Mouse (Mus musculus): ENCODE results near the gene Tnks2. TPM values are rescaled to one million over a fixed set of nuclear protein-coding genes. Genes with fewer than 3 reads are reported as not detected.
A peak's percentile ranks its signal among the peaks of the same experiment; 100 is the strongest.

Tnks2 gene
- polyA plus RNA-seq (2014; fragmentation: Nextera tagmentation; extraction: Ambion mirVana): 80.8 and 91.1 TPM in 2 replicates

DNA sequence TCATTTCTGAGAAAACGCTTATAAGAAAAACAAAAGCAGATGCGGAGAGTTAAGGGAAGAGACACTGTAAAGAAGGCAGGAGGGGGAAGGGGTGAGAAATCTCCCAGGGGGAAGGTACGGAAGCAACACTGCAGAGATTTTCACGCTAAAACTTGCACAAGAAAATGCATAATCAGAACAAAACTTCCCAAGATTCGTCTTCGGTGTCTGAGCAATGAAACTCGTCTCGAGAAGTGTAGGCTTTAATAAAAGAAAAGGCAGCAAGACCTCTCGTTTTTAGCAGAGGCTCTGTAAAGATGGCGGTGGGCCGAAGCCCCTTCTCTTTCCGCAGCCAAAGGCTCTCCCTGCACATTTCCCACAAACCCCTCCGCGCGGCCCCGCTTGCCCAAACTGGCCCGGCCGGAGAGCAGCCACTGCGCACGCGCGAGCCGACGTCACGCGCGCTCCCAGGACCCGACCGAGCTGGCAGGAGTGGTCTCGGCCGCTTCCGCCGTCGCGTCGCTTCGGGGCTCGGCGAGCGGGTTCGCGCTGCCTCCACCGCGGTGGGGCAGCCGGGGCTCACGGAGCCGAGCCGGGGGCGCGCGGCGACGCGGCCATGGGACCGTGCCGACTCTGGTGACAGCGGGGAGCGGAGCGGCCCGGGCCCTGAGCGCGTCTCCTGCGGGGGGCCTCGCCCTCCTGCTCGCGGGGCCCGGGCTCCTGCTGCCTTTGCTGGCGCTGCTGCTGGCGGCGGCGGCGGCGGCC is at the start of gene Tnks2:
Gene Tnks2, plus strand, starts transcription at position 445 of the 744 bp plus-strand sequence.
- Histone ChIP-seq H3K4me2 (replicated peaks; ENCODE audit: low read depth, low read length) (peak within 1 kb of the TSS; percentile 61), H3K4me1 (replicated peaks; ENCODE audit: control insufficient read depth, insufficient read depth, low read length) (peaks cover 2% of the 10 kb centered on the region; the same call in 1 of the 2 replicates), H3K9ac (ENCODE audit: low read depth, low read length) (peak within 1 kb of the TSS; percentile 97), H3K27me3 (ENCODE audit: control insufficient read depth, insufficient read depth, low read length) (no peaks in the 10 kb centered on the region), H3K4me3 (ENCODE audit: low read depth, low read length) (peak within 1 kb of the TSS; percentile 99), H3K9me3 (ENCODE audit: control insufficient read depth, low read length) (no peaks in the 10 kb centered on the region), H3K36me3 (ENCODE audit: control insufficient read depth, insufficient read depth, low read length) (no peaks in the 10 kb centered on the region), H3K27ac (ENCODE audit: low read depth, low read length) (peak within 1 kb of the TSS; percentile 96)
- DNase-seq (ENCODE audit: low spot score) (peak; percentile 99), ATAC-seq (ENCODE audit: low FRiP score) (peak; percentile 97)
- WGBS: under 1% methylated on average over 67 of the region's 73 CpGs

DNA sequence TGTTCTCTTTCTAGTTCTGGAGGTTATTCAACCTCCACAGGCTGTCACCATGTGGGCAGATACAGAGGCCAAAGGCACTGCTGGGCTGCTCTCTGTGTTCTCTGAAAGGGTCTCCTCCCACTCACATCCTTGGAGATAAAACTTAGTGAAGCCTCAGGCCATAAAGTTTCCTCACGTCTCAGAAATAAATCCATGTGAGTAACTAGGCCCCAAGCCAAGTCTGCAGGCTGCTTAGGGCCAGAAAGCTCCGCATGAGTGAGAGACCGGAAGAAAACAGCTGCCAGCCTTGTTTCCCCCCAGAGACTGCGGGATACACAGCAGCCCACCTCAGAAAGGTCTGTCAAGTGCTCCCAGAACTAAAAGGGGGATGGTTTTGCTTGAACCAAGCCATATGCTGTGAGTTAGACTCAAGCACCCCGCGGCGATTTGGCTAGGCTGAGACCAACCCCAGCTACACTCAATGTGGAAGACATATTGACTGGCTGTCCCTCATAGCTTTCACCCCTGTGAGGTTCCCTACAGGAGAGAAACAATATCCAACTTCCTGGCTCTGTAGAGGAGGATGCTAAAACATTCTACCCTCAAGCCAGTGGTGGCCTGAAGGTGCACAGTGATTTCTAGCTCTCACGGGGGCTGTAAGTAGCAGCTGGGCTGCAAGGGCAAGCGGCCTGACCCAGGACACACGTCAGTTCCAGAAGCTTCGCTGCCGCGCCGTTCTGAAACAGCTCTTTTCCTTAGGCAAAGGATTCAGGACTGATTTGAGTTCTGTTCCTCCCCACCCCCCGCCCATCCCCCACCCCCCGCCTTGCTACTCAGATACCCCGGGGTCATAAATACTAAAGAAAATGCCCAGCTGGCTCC is 43.9 kb upstream of the Tnks2 start:
- Histone ChIP-seq H3K9ac (ENCODE audit: low read depth, low read length) (no peak overlapping the region), H3K4me3 (ENCODE audit: low read depth, low read length) (no peak overlapping the region), H3K36me3 (ENCODE audit: control insufficient read depth, insufficient read depth, low read length) (no peaks in the 10 kb centered on the region), H3K9me3 (ENCODE audit: control insufficient read depth, low read length) (no peaks in the 10 kb centered on the region), H3K27ac (ENCODE audit: low read depth, low read length) (no peak overlapping the region), H3K4me1 (replicated peaks; ENCODE audit: control insufficient read depth, insufficient read depth, low read length) (no peaks in the 10 kb centered on the region), H3K4me2 (replicated peaks; ENCODE audit: low read depth, low read length) (no peak overlapping the region), H3K27me3 (ENCODE audit: control insufficient read depth, insufficient read depth, low read length) (no peaks in the 10 kb centered on the region)
- ATAC-seq (ENCODE audit: low FRiP score): no peak
- DNase-seq (ENCODE audit: low spot score): no peak
- 82% methylated on average over 17 of the region's 17 CpGs for WGBS

DNA sequence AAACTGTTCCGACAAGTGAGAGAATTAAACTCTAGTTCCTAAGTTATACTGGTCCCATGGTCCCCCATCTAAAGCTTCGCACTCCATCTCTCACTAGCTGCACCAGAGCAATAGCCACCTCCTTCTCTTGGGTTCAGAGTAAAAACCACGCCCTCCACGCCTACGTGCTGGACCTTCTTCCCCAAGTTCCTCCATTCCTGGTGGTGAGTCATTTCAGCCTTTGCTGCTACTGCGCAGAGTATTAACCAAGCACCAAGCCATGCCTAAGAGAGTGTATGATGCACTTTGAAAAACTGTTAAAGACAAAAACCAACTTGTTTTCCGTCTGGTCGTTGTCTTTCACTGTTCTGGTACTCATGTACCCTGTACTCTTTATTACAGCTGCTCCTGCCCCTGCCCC is 41.4 kb upstream of the Tnks2 start:
- no peaks in the 10 kb centered on the region for H3K9me3 ChIP-seq (ENCODE audit: control insufficient read depth, low read length)
- DNase-seq (ENCODE audit: low spot score): no peak
- no peak overlapping the region for H3K9ac ChIP-seq (ENCODE audit: low read depth, low read length)
- no peaks in the 10 kb centered on the region for H3K27me3 ChIP-seq (ENCODE audit: control insufficient read depth, insufficient read depth, low read length)
- H3K4me2 ChIP-seq (replicated peaks; ENCODE audit: low read depth, low read length): no peak overlapping the region
- H3K4me1 ChIP-seq (replicated peaks; ENCODE audit: control insufficient read depth, insufficient read depth, low read length): no peaks in the 10 kb centered on the region
- 90% methylated on average over 8 of the region's 8 CpGs for WGBS
- no peak overlapping the region for H3K27ac ChIP-seq (ENCODE audit: low read depth, low read length)
- H3K36me3 ChIP-seq (ENCODE audit: control insufficient read depth, insufficient read depth, low read length): no peaks in the 10 kb centered on the region
- no peak for ATAC-seq (ENCODE audit: low FRiP score)
- H3K4me3 ChIP-seq (ENCODE audit: low read depth, low read length): no peak overlapping the region

DNA sequence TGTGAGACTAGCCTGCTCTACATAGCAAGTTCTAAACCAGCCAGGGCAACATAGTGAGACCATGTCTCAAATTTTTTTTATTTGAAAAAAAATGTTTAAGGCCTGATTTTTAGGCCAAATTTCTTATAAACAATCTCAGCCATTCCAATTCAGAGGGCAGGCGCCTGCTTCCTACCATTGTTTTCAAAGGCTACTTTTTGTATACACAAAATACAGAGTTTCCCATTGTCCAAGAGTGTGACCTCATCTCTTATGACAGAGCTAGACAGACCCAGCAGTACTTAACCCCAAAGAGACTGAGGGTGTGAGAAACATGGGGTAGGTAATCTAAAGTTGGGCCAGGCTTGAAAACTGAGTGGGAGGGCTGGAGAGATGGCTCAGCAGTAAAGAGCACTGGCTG is 40.6 kb upstream of the Tnks2 start:
- Histone ChIP-seq H3K4me1 (replicated peaks; ENCODE audit: control insufficient read depth, insufficient read depth, low read length) (no peaks in the 10 kb centered on the region), H3K4me3 (ENCODE audit: low read depth, low read length) (no peak overlapping the region), H3K27me3 (ENCODE audit: control insufficient read depth, insufficient read depth, low read length) (no peaks in the 10 kb centered on the region), H3K9me3 (ENCODE audit: control insufficient read depth, low read length) (no peaks in the 10 kb centered on the region), H3K9ac (ENCODE audit: low read depth, low read length) (no peak overlapping the region), H3K4me2 (replicated peaks; ENCODE audit: low read depth, low read length) (no peak overlapping the region), H3K27ac (ENCODE audit: low read depth, low read length) (no peak overlapping the region), H3K36me3 (ENCODE audit: control insufficient read depth, insufficient read depth, low read length) (no peaks in the 10 kb centered on the region)
- 80% methylated on average over 1 of the region's 1 CpGs for WGBS
- DNase-seq (ENCODE audit: low spot score) (no peak), ATAC-seq (ENCODE audit: low FRiP score) (no peak)

DNA sequence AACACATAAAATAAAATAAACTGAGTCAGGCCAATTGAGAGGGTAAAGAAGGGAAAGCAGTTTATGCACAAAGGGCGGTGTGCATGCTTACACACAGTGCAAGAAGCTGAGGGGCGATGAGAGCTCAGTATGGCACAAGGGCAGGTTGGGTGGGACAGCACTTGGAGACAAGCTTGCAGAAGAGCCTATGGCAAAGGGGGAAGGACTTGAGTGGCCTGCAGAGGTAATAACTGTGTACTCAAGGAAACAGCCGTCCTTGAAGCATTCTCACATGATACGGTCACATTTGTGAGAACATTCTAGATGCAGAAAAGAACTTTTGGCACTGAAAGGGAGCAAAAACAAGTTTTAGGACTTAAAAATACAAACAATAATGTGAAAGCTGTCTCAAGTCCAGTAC is 40.0 kb upstream of the Tnks2 start:
- DNase-seq (ENCODE audit: low spot score) (no peak), ATAC-seq (ENCODE audit: low FRiP score) (no peak)
- H3K27me3 ChIP-seq (ENCODE audit: control insufficient read depth, insufficient read depth, low read length): no peaks in the 10 kb centered on the region
- H3K4me3 ChIP-seq (ENCODE audit: low read depth, low read length): no peak overlapping the region
- no peak overlapping the region for H3K27ac ChIP-seq (ENCODE audit: low read depth, low read length)
- H3K9ac ChIP-seq (ENCODE audit: low read depth, low read length): no peak overlapping the region
- no peaks in the 10 kb centered on the region for H3K9me3 ChIP-seq (ENCODE audit: control insufficient read depth, low read length)
- no peaks in the 10 kb centered on the region for H3K4me1 ChIP-seq (replicated peaks; ENCODE audit: control insufficient read depth, insufficient read depth, low read length)
- no peak overlapping the region for H3K4me2 ChIP-seq (replicated peaks; ENCODE audit: low read depth, low read length)
- WGBS: 93% methylated on average over 4 of the region's 4 CpGs
- no peaks in the 10 kb centered on the region for H3K36me3 ChIP-seq (ENCODE audit: control insufficient read depth, insufficient read depth, low read length)

DNA sequence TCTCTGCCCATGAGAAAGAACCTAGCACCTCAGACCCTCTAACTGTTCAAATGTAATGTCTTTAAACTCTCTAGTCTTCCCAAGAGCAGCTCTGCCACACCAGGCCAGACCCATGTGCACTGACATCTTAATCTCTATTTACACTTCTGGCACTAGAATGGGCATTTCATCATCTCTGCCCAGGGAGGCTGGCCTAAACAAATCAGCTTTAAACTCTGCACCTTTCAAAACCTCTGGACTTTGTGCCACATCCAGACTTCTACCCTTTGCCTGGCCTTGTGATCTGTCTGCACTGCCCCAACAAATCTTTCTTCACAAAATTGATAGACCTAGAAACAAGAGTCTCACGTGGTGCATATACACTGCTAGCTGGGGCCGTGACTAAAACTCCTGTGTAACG is 38.8 kb upstream of the Tnks2 start:
- no peak overlapping the region for H3K4me2 ChIP-seq (replicated peaks; ENCODE audit: low read depth, low read length)

DNA sequence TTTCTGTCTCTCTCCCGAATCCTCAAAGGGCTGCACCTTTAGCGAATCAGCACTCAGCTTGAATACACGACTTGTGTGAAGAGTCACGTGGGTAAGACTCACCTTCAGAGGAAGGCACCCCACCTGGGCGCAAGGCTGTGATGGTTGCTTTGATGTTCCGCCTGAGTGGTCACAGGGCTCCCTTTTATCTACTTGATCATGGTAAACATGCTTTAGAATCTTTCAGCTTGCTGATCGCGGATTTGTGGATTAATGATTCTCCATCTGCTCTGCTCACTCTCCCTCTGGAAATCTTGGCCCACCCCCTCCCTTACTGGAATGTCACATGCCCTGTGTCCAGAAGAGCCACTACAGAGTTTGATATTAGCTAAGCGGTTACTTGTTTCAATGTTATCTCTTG is 37.1 kb upstream of the Tnks2 start:
- Histone ChIP-seq H3K27ac (ENCODE audit: low read depth, low read length) (no peak overlapping the region), H3K4me2 (replicated peaks; ENCODE audit: low read depth, low read length) (no peak overlapping the region), H3K9me3 (ENCODE audit: control insufficient read depth, low read length) (no peaks in the 10 kb centered on the region), H3K4me3 (ENCODE audit: low read depth, low read length) (no peak overlapping the region), H3K27me3 (ENCODE audit: control insufficient read depth, insufficient read depth, low read length) (no peaks in the 10 kb centered on the region), H3K4me1 (replicated peaks; ENCODE audit: control insufficient read depth, insufficient read depth, low read length) (no peaks in the 10 kb centered on the region), H3K9ac (ENCODE audit: low read depth, low read length) (no peak overlapping the region), H3K36me3 (ENCODE audit: control insufficient read depth, insufficient read depth, low read length) (no peaks in the 10 kb centered on the region)
- ATAC-seq (ENCODE audit: low FRiP score) (no peak), DNase-seq (ENCODE audit: low spot score) (no peak)
- WGBS: 80% methylated on average over 9 of the region's 9 CpGs

More for the DNA sequence above, 38.8 kb upstream of the Tnks2 start:
- no peaks in the 10 kb centered on the region for H3K9me3 ChIP-seq (ENCODE audit: control insufficient read depth, low read length)
- no peaks in the 10 kb centered on the region for H3K36me3 ChIP-seq (ENCODE audit: control insufficient read depth, insufficient read depth, low read length)
- ATAC-seq (ENCODE audit: low FRiP score) (no peak), DNase-seq (ENCODE audit: low spot score) (no peak)
- WGBS: 75% methylated on average over 3 of the region's 3 CpGs
- H3K9ac ChIP-seq (ENCODE audit: low read depth, low read length): no peak overlapping the region
- H3K4me3 ChIP-seq (ENCODE audit: low read depth, low read length): no peak overlapping the region
- H3K4me1 ChIP-seq (replicated peaks; ENCODE audit: control insufficient read depth, insufficient read depth, low read length): no peaks in the 10 kb centered on the region
- no peak overlapping the region for H3K27ac ChIP-seq (ENCODE audit: low read depth, low read length)
- no peaks in the 10 kb centered on the region for H3K27me3 ChIP-seq (ENCODE audit: control insufficient read depth, insufficient read depth, low read length)

DNA sequence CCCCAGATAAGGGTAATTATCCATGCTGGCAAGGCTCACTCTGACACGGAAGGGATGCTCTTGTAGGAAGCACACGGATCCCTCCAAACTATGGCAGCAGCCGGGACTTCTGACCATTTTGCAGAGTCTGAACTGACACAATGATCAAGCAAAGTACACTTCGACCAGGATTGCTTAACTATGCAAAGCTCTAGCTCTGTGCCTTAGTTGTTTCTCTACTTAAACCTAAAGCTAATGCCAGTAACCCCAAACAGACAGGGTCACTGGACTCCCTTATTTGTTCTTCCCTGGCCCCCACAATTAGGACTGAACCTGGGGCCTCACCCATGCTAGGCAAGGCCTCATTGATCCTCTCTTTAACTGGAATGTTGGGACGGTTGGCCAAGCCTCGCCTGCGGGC is 33.7 kb upstream of the Tnks2 start:
- no peaks in the 10 kb centered on the region for H3K36me3 ChIP-seq (ENCODE audit: control insufficient read depth, insufficient read depth, low read length)
- WGBS: 94% methylated on average over 7 of the region's 7 CpGs
- DNase-seq (ENCODE audit: low spot score) (no peak), ATAC-seq (ENCODE audit: low FRiP score) (no peak)
- no peak overlapping the region for H3K9ac ChIP-seq (ENCODE audit: low read depth, low read length)
- no peaks in the 10 kb centered on the region for H3K9me3 ChIP-seq (ENCODE audit: control insufficient read depth, low read length)
- no peak overlapping the region for H3K27ac ChIP-seq (ENCODE audit: low read depth, low read length)
- H3K27me3 ChIP-seq (ENCODE audit: control insufficient read depth, insufficient read depth, low read length): no peaks in the 10 kb centered on the region
- no peak overlapping the region for H3K4me2 ChIP-seq (replicated peaks; ENCODE audit: low read depth, low read length)
- no peak overlapping the region for H3K4me3 ChIP-seq (ENCODE audit: low read depth, low read length)
- no peaks in the 10 kb centered on the region for H3K4me1 ChIP-seq (replicated peaks; ENCODE audit: control insufficient read depth, insufficient read depth, low read length)
